Mouse (Mus musculus) T-helper 17 cell (primary cell): ENCODE data around the gene Ugt1a9.
"Not testable (repeated sequence)": the region's sequence is repeated elsewhere in the genome, so short reads cannot be mapped to it uniquely, and the experiment has no call there.

Source experiments
- in situ Hi-C, 2 experiments: fragments of 300-600 bp; cut with MboI, MseI; formaldehyde crosslinking; loops; 1 replicate in 1 of 2; 2 replicates in 1 of 2; pipeline ENCODE4 v1.15.1; 2025; ENCODE audit warnings: high pct_unique_total_duplicates in 2 of 2

Ugt1a9 gene

GRCm38 (mm10) chr1:88215466-88216380, 145.1 kb downstream of the Ugt1a9 start:
- in situ Hi-C loops = no loop called here

- in situ Hi-C loops = no loop called here
These were observed 146.0 kb downstream of the Ugt1a9 start for GRCm38 (mm10) chr1:88216551-88216950.

- in situ Hi-C loops = no loop called here
These were observed 146.5 kb downstream of the Ugt1a9 start for GRCm38 (mm10) chr1:88217144-88217543.

- in situ Hi-C loops = no loop called here
These were observed 147.0 kb downstream of the Ugt1a9 start for GRCm38 (mm10) chr1:88217576-88217975.

GRCm38 (mm10) chr1:88218051-88218450, 147.5 kb downstream of the Ugt1a9 start:
- in situ Hi-C loops = no loop called here

- in situ Hi-C loops = no loop called here
These were observed 148.0 kb downstream of the Ugt1a9 start for GRCm38 (mm10) chr1:88218591-88218990.

GRCm38 (mm10) chr1:88219054-88219453, 148.5 kb downstream of the Ugt1a9 start:
- in situ Hi-C loops = no loop called here

GRCm38 (mm10) chr1:88220336-88220735, 149.7 kb downstream of the Ugt1a9 start:
- in situ Hi-C loops = no loop called here

- in situ Hi-C loops = no loop called here
These were observed 151.6 kb downstream of the Ugt1a9 start for GRCm38 (mm10) chr1:88222216-88222615.

GRCm38 (mm10) chr1:88223011-88223515, 152.5 kb downstream of the Ugt1a9 start:
- in situ Hi-C loops = not testable (repeated sequence)

GRCm38 (mm10) chr1:88223591-88223990, 153.0 kb downstream of the Ugt1a9 start:
- in situ Hi-C loops = no loop called here

GRCm38 (mm10) chr1:88224029-88224776, 153.6 kb downstream of the Ugt1a9 start:
- in situ Hi-C loops = no loop called here

- in situ Hi-C loops = not testable (repeated sequence)
These were observed 154.7 kb downstream of the Ugt1a9 start for GRCm38 (mm10) chr1:88225301-88225700.

GRCm38 (mm10) chr1:88225741-88226140, 155.1 kb downstream of the Ugt1a9 start:
- in situ Hi-C loops = no loop called here

GRCm38 (mm10) chr1:88226670-88227379, 156.2 kb downstream of the Ugt1a9 start, which contains the start of gene Mroh2a:
Gene Mroh2a, plus strand, starts transcription at chr1:88226986.
- in situ Hi-C loops = no loop called here

GRCm38 (mm10) chr1:88227482-88227881, 156.9 kb downstream of the Ugt1a9 start:
- in situ Hi-C loops = no loop called here

GRCm38 (mm10) chr1:88228121-88228520, 157.5 kb downstream of the Ugt1a9 start:
- in situ Hi-C loops = no loop called here

GRCm38 (mm10) chr1:88229566-88229965, 159.0 kb downstream of the Ugt1a9 start:
- in situ Hi-C loops = no loop called here

- in situ Hi-C loops = no loop called here
These were observed 159.4 kb downstream of the Ugt1a9 start for GRCm38 (mm10) chr1:88229986-88230385.

- in situ Hi-C loops = no loop called here
These were observed 159.8 kb downstream of the Ugt1a9 start for GRCm38 (mm10) chr1:88230421-88230820.

GRCm38 (mm10) chr1:88230981-88231802, 160.6 kb downstream of the Ugt1a9 start:
- in situ Hi-C loops = no loop called here
